Mouse (Mus musculus): Measurements from ENCODE around the gene Neurl2.
A peak's percentile ranks its signal among the peaks of the same experiment; 100 is the strongest.
"Not testable (repeated sequence)": the region's sequence is repeated elsewhere in the genome, so short reads cannot be mapped to it uniquely, and the experiment has no call there.

Neurl2 gene

GRCm38 (mm10) chr2:164857842-164858553, 24.7 kb upstream of the Neurl2 start:
- no peak for DNase-seq

GRCm38 (mm10) chr2:164857101-164857821, 24.0 kb upstream of the Neurl2 start, which contains the start of gene Pltp:
Pltp (minus strand) TSS chr2:164857711.
- peak; percentile 61 for DNase-seq

GRCm38 (mm10) chr2:164856309-164857100, 23.2 kb upstream of the Neurl2 start:
- peak; percentile 44 to 45 for DNase-seq

- not testable (repeated sequence) for DNase-seq
These were observed 22.3 kb upstream of the Neurl2 start for GRCm38 (mm10) chr2:164855572-164855971.

- DNase-seq: no peak
These were observed 16.8 kb upstream of the Neurl2 start for GRCm38 (mm10) chr2:164850061-164850460.

- DNase-seq: no peak
These were observed 12.5 kb upstream of the Neurl2 start for GRCm38 (mm10) chr2:164845782-164846181.

GRCm38 (mm10) chr2:164835164-164835563, 1.9 kb upstream of the Neurl2 start:
- DNase-seq: no peak

- DNase-seq: no peak
These were observed 1.3 kb upstream of the Neurl2 start for GRCm38 (mm10) chr2:164834531-164834930.

- peak; percentile 81 for DNase-seq
These were observed 431 bp downstream of the Neurl2 start, which contains the start of gene Ctsa for GRCm38 (mm10) chr2:164832748-164833301. Ctsa (plus strand) TSS chr2:164832873.

- peak; percentile 76 for DNase-seq
These were observed 1.1 kb downstream of the Neurl2 start for GRCm38 (mm10) chr2:164832032-164832747.

- no peak for DNase-seq
These were observed 2.2 kb downstream of the Neurl2 start for GRCm38 (mm10) chr2:164831029-164831428.

GRCm38 (mm10) chr2:164829090-164829489, 4.2 kb downstream of the Neurl2 start:
- no peak for DNase-seq

- no peak for DNase-seq
These were observed 4.8 kb downstream of the Neurl2 start, which contains the start of gene Spata25 for GRCm38 (mm10) chr2:164828437-164828836. Spata25 (minus strand) TSS chr2:164828537.

- no peak for DNase-seq
These were observed 6.0 kb downstream of the Neurl2 start for GRCm38 (mm10) chr2:164827146-164827850.

- no peak for DNase-seq
These were observed 7.7 kb downstream of the Neurl2 start for GRCm38 (mm10) chr2:164825521-164825920.

- DNase-seq: no peak
These were observed 9.3 kb downstream of the Neurl2 start for GRCm38 (mm10) chr2:164823969-164824368.

GRCm38 (mm10) chr2:164823181-164823585, 10.1 kb downstream of the Neurl2 start:
- peak in 1 of 2 experiments; percentile 46 for DNase-seq

- peak; percentile 100 for DNase-seq
These were observed 10.6 kb downstream of the Neurl2 start, which contains the start of gene Zswim1 for GRCm38 (mm10) chr2:164822636-164823165. Zswim1 (plus strand) TSS chr2:164822686.

GRCm38 (mm10) chr2:164821060-164821459, 12.2 kb downstream of the Neurl2 start:
- peak; percentile 56 to 57 for DNase-seq

GRCm38 (mm10) chr2:164817703-164818102, 15.6 kb downstream of the Neurl2 start:
- no peak for DNase-seq

GRCm38 (mm10) chr2:164817206-164817605, 16.1 kb downstream of the Neurl2 start:
- DNase-seq: no peak
